Mouse (Mus musculus): ENCODE data around the gene Mllt10. TPM values are rescaled to one million over a fixed set of nuclear protein-coding genes. Genes with fewer than 3 reads are reported as not detected.

Mllt10 gene
- 67.7 and 77.6 TPM in 2 replicates for polyA plus RNA-seq (2016; fragmentation: Nextera tagmentation; extraction: Ambion mirVana)

GRCm38 (mm10) chr2:18055016-18055928 lies at the start of gene Mllt10:
Gene Mllt10, plus strand, starts transcription at chr2:18055237.
- H3K4me3 ChIP-seq (replicated peaks) = peak within 1 kb of the TSS; percentile 51
- peaks cover 43% of the 10 kb centered on the region for H3K4me1 ChIP-seq (replicated peaks)
- H3K4me2 ChIP-seq = peak within 1 kb of the TSS; percentile 79
- H3K9me3 ChIP-seq = no peaks in the 10 kb centered on the region
- ATAC-seq (ENCODE audit: insufficient number of reproducible peaks, insufficient read depth, low FRiP score, low TSS enrichment, low read depth) = no peak
- 2% methylated on average over 20 of the region's 20 CpGs for WGBS
- H3K9ac ChIP-seq (replicated peaks) = peak within 1 kb of the TSS; percentile 98
- no peaks in the 10 kb centered on the region for H3K36me3 ChIP-seq
- no peaks in the 10 kb centered on the region for H3K27me3 ChIP-seq
- H3K27ac ChIP-seq = peak within 1 kb of the TSS; percentile 100

- Histone ChIP-seq H3K36me3 (no peaks in the 10 kb centered on the region), H3K4me2 (no peak overlapping the region), H3K27ac (no peak overlapping the region), H3K4me1 (replicated peaks) (no peaks in the 10 kb centered on the region), H3K27me3 (no peaks in the 10 kb centered on the region), H3K9me3 (no peaks in the 10 kb centered on the region), H3K9ac (replicated peaks) (no peak overlapping the region), H3K4me3 (replicated peaks) (no peak overlapping the region)
- 83% methylated on average over 6 of the region's 6 CpGs for whole genome bisulfite sequencing
- no peak for ATAC-seq (ENCODE audit: insufficient number of reproducible peaks, insufficient read depth, low FRiP score, low TSS enrichment, low read depth)
Measured at GRCm38 (mm10) chr2:18011226-18011625, 43.8 kb upstream of the Mllt10 start.

- Histone ChIP-seq H3K4me2 (no peak overlapping the region), H3K9ac (replicated peaks) (no peak overlapping the region), H3K27me3 (no peaks in the 10 kb centered on the region), H3K9me3 (no peaks in the 10 kb centered on the region), H3K27ac (no peak overlapping the region), H3K4me3 (replicated peaks) (no peak overlapping the region), H3K36me3 (no peaks in the 10 kb centered on the region), H3K4me1 (replicated peaks) (no peaks in the 10 kb centered on the region)
- WGBS = 92% methylated on average over 3 of the region's 3 CpGs
- no peak for ATAC-seq (ENCODE audit: insufficient number of reproducible peaks, insufficient read depth, low FRiP score, low TSS enrichment, low read depth)
Measured at GRCm38 (mm10) chr2:18012866-18013265, 42.2 kb upstream of the Mllt10 start.

- no peaks in the 10 kb centered on the region for H3K9me3 ChIP-seq
- H3K27ac ChIP-seq = no peak overlapping the region
- H3K4me3 ChIP-seq (replicated peaks) = no peak overlapping the region
- H3K36me3 ChIP-seq = no peaks in the 10 kb centered on the region
- H3K4me1 ChIP-seq (replicated peaks) = 0 out of 2 replicates have a peak, but pooled peaks cover 4% of the 10 kb centered on the region
- ATAC-seq (ENCODE audit: insufficient number of reproducible peaks, insufficient read depth, low FRiP score, low TSS enrichment, low read depth) = no peak
- no peak overlapping the region for H3K4me2 ChIP-seq
- no peaks in the 10 kb centered on the region for H3K27me3 ChIP-seq
- 60% methylated on average over 3 of the region's 3 CpGs for whole genome bisulfite sequencing
- no peak overlapping the region for H3K9ac ChIP-seq (replicated peaks)
Measured at GRCm38 (mm10) chr2:18015581-18015980, 39.5 kb upstream of the Mllt10 start.

GRCm38 (mm10) chr2:18016639-18017038 lies 38.4 kb upstream of the Mllt10 start:
- 96% methylated on average over 1 of the region's 1 CpGs for WGBS
- H3K4me3 ChIP-seq (replicated peaks) = no peak overlapping the region
- H3K27ac ChIP-seq = no peak overlapping the region
- no peaks in the 10 kb centered on the region for H3K9me3 ChIP-seq
- no peak overlapping the region for H3K9ac ChIP-seq (replicated peaks)
- no peak for ATAC-seq (ENCODE audit: insufficient number of reproducible peaks, insufficient read depth, low FRiP score, low TSS enrichment, low read depth)
- H3K4me1 ChIP-seq (replicated peaks) = 0 out of 2 replicates have a peak, but pooled peaks cover 4% of the 10 kb centered on the region
- no peaks in the 10 kb centered on the region for H3K36me3 ChIP-seq
- no peak overlapping the region for H3K4me2 ChIP-seq
- no peaks in the 10 kb centered on the region for H3K27me3 ChIP-seq

- H3K4me3 ChIP-seq (replicated peaks) = no peak overlapping the region
- no peaks in the 10 kb centered on the region for H3K36me3 ChIP-seq
- H3K27me3 ChIP-seq = no peaks in the 10 kb centered on the region
- ATAC-seq (ENCODE audit: insufficient number of reproducible peaks, insufficient read depth, low FRiP score, low TSS enrichment, low read depth) = no peak
- H3K9ac ChIP-seq (replicated peaks) = no peak overlapping the region
- 0 out of 2 replicates have a peak, but pooled peaks cover 4% of the 10 kb centered on the region for H3K4me1 ChIP-seq (replicated peaks)
- H3K9me3 ChIP-seq = no peaks in the 10 kb centered on the region
- 92% methylated on average over 6 of the region's 6 CpGs for WGBS
- H3K4me2 ChIP-seq = no peak overlapping the region
- H3K27ac ChIP-seq = no peak overlapping the region
Measured at GRCm38 (mm10) chr2:18017321-18017720, 37.7 kb upstream of the Mllt10 start.

GRCm38 (mm10) chr2:18019122-18019521 lies 35.9 kb upstream of the Mllt10 start:
- WGBS = 80% methylated on average over 1 of the region's 1 CpGs

GRCm38 (mm10) chr2:18022886-18023285 lies 32.2 kb upstream of the Mllt10 start:
- H3K9ac ChIP-seq (replicated peaks) = no peak overlapping the region
- peaks cover 17% of the 10 kb centered on the region for H3K4me1 ChIP-seq (replicated peaks)
- H3K27me3 ChIP-seq = no peaks in the 10 kb centered on the region
- WGBS = 44% methylated on average over 1 of the region's 1 CpGs
- no peak overlapping the region for H3K27ac ChIP-seq
- H3K9me3 ChIP-seq = no peaks in the 10 kb centered on the region
- no peak overlapping the region for H3K4me3 ChIP-seq (replicated peaks)
- no peaks in the 10 kb centered on the region for H3K36me3 ChIP-seq
- ATAC-seq (ENCODE audit: insufficient number of reproducible peaks, insufficient read depth, low FRiP score, low TSS enrichment, low read depth) = no peak
- H3K4me2 ChIP-seq = no peak overlapping the region

More at GRCm38 (mm10) chr2:18019122-18019521, 35.9 kb upstream of the Mllt10 start:
- Histone ChIP-seq H3K36me3 (no peaks in the 10 kb centered on the region), H3K4me2 (no peak overlapping the region), H3K27me3 (no peaks in the 10 kb centered on the region), H3K9me3 (no peaks in the 10 kb centered on the region), H3K9ac (replicated peaks) (no peak overlapping the region), H3K4me1 (replicated peaks) (0 out of 2 replicates have a peak, but pooled peaks cover 4% of the 10 kb centered on the region), H3K4me3 (replicated peaks) (no peak overlapping the region), H3K27ac (no peak overlapping the region)
- ATAC-seq (ENCODE audit: insufficient number of reproducible peaks, insufficient read depth, low FRiP score, low TSS enrichment, low read depth) = no peak

GRCm38 (mm10) chr2:18025116-18025515 lies 29.9 kb upstream of the Mllt10 start:
- Histone ChIP-seq H3K27me3 (no peaks in the 10 kb centered on the region), H3K4me3 (replicated peaks) (peak overlapping the region; percentile 67; the same call in 1 of the 2 replicates), H3K9me3 (no peaks in the 10 kb centered on the region), H3K4me2 (peak overlapping the region; percentile 97), H3K4me1 (replicated peaks) (peaks cover 14% of the 10 kb centered on the region), H3K36me3 (no peaks in the 10 kb centered on the region), H3K27ac (no peak overlapping the region), H3K9ac (replicated peaks) (no peak overlapping the region)
- ATAC-seq (ENCODE audit: insufficient number of reproducible peaks, insufficient read depth, low FRiP score, low TSS enrichment, low read depth) = no peak
- WGBS = 60% methylated on average over 5 of the region's 5 CpGs

GRCm38 (mm10) chr2:18025781-18026115 lies 29.3 kb upstream of the Mllt10 start:
- Histone ChIP-seq H3K9ac (replicated peaks) (peak overlapping the region; percentile 60), H3K4me1 (replicated peaks) (peaks cover 16% of the 10 kb centered on the region), H3K27ac (0 out of 2 replicates have a peak overlapping the region, but pooled peaks have one; percentile 56), H3K9me3 (no peaks in the 10 kb centered on the region), H3K36me3 (no peaks in the 10 kb centered on the region), H3K4me3 (replicated peaks) (peak overlapping the region; percentile 67), H3K4me2 (peak overlapping the region; percentile 97), H3K27me3 (no peaks in the 10 kb centered on the region)
- 3% methylated on average over 14 of the region's 14 CpGs for WGBS
- ATAC-seq (ENCODE audit: insufficient number of reproducible peaks, insufficient read depth, low FRiP score, low TSS enrichment, low read depth) = no peak

- H3K36me3 ChIP-seq = no peaks in the 10 kb centered on the region
- H3K9me3 ChIP-seq = no peaks in the 10 kb centered on the region
- peak overlapping the region; percentile 56 for H3K27ac ChIP-seq
- H3K27me3 ChIP-seq = no peaks in the 10 kb centered on the region
- ATAC-seq (ENCODE audit: insufficient number of reproducible peaks, insufficient read depth, low FRiP score, low TSS enrichment, low read depth) = peak; percentile 35; the same call in 1 of the 2 replicates
- peaks cover 21% of the 10 kb centered on the region for H3K4me1 ChIP-seq (replicated peaks)
- WGBS = under 1% methylated on average over 44 of the region's 44 CpGs
- H3K4me3 ChIP-seq (replicated peaks) = peak overlapping the region; percentile 67
- peak overlapping the region; percentile 97 for H3K4me2 ChIP-seq
- H3K9ac ChIP-seq (replicated peaks) = peak overlapping the region; percentile 60
Measured at GRCm38 (mm10) chr2:18026116-18026947, 28.7 kb upstream of the Mllt10 start.

Data from limb, embryonic 12.5 days (tissue).